Mouse (Mus musculus): ENCODE results near the gene Hdhd5. TPM values are rescaled to one million over a fixed set of nuclear protein-coding genes. Genes with fewer than 3 reads are reported as not detected.

Gene Hdhd5
- total and polyA plus RNA-seq, 3 experiments: 25.2 to 27.6 (median 26.8) TPM

Other genes starting within 250 kb of the Hdhd5 start
- gene D330020A13Rik, start 237.0 kb downstream of the Hdhd5 start, total RNA-seq (2021): under 1 TPM in 1 of 2 experiments, not detected in 1; 0.38 TPM
- gene D330020A13Rik, start 237.0 kb downstream of the Hdhd5 start, polyA plus RNA-seq (2012; rRNA removed): 4.5 and 6.4 TPM in 2 replicates
- 10 to 100 TPM in 1 of 2 experiments, 1 to 10 TPM in 1; 5.6 to 12.6 TPM for gene B4galnt3, start 236.8 kb downstream of the Hdhd5 start, total RNA-seq (2021)
- 4.7 and 5.0 TPM in 2 replicates for gene B4galnt3, start 236.8 kb downstream of the Hdhd5 start, polyA plus RNA-seq (2012; rRNA removed)
- 10 to 100 TPM; 42.8 to 46.2 TPM for gene Kdm5a, start 167.2 kb downstream of the Hdhd5 start, total RNA-seq (2021)
- 1.0 TPM in 2 replicates for gene Kdm5a, start 167.2 kb downstream of the Hdhd5 start, polyA plus RNA-seq (2012; rRNA removed)
- 1 to 10 TPM; 4.2 to 6.8 TPM for gene Ccdc77, start 166.9 kb downstream of the Hdhd5 start, total RNA-seq (2021)
- 1.3 and 1.7 TPM in 2 replicates for gene Ccdc77, start 166.9 kb downstream of the Hdhd5 start, polyA plus RNA-seq (2012; rRNA removed)
- gene Il17ra, start 68.1 kb downstream of the Hdhd5 start, total RNA-seq (2021): 10 to 100 TPM in 1 of 2 experiments, 1 to 10 TPM in 1; 8.7 to 10.5 TPM
- gene Il17ra, start 68.1 kb downstream of the Hdhd5 start, polyA plus RNA-seq (2012; rRNA removed): 9.2 and 15.1 TPM in 2 replicates
- under 1 TPM; 0.06 to 0.10 TPM for gene Tmem121b, start 37.5 kb downstream of the Hdhd5 start, total RNA-seq (2021)
- gene Tmem121b, start 37.5 kb downstream of the Hdhd5 start, polyA plus RNA-seq (2012; rRNA removed): 0.03 and 0.12 TPM in 2 replicates
- gene Cecr2, start 135.1 kb upstream of the Hdhd5 start, total RNA-seq (2021): 1 to 10 TPM; 5.9 to 6.8 TPM
- 4.4 and 5.2 TPM in 2 replicates for gene Cecr2, start 135.1 kb upstream of the Hdhd5 start, polyA plus RNA-seq (2012; rRNA removed)
- under 1 TPM; 0.14 to 0.21 TPM for gene Slc25a18, start 242.3 kb upstream of the Hdhd5 start, total RNA-seq (2021)
- 0.62 and 1.3 TPM in 2 replicates for gene Slc25a18, start 242.3 kb upstream of the Hdhd5 start, polyA plus RNA-seq (2012; rRNA removed)